Mouse (Mus musculus): Measurements from ENCODE around the gene Plekha4.

The Plekha4 gene

DNA sequence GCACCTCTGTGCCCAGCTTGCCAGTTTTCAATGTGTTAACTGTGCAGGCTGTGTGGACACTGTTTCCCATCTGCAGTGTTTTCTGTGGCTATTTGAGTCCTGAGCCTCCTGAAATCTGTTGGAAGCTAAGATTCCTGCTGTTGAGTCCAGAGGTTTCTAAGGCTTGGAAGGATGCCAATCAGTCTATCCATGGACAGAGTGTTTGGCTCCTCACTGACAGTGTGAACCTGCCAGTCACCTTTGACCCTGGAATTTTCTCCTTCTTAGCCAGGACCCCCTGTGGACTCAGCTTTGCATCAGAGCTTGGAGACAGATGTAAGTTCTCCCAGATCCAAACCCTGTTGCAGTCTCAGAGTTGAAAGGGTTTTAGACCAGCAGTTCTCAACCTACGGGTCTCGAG is 14.1 kb downstream of the Plekha4 start:
- DNase-seq: no peak

DNA sequence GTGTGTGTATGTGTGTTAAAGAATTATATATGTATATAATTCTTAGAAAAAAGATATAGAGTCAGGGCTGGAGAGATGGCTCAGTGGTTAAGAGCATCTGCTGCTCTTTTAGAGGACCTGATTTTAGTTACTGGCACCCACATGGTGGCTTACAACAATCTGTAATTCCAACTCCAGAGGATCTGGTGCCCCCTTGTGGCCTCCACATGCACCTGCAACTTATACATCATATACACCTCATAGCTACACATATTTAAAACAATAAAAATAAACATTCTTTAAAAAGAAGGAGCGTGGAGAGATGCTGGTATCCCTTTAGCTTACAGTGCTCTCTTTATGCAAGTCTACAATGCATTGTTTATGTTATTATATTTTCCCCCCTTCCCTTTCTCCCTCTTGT is 18.4 kb downstream of the Plekha4 start:
- DNase-seq: no peak

DNA sequence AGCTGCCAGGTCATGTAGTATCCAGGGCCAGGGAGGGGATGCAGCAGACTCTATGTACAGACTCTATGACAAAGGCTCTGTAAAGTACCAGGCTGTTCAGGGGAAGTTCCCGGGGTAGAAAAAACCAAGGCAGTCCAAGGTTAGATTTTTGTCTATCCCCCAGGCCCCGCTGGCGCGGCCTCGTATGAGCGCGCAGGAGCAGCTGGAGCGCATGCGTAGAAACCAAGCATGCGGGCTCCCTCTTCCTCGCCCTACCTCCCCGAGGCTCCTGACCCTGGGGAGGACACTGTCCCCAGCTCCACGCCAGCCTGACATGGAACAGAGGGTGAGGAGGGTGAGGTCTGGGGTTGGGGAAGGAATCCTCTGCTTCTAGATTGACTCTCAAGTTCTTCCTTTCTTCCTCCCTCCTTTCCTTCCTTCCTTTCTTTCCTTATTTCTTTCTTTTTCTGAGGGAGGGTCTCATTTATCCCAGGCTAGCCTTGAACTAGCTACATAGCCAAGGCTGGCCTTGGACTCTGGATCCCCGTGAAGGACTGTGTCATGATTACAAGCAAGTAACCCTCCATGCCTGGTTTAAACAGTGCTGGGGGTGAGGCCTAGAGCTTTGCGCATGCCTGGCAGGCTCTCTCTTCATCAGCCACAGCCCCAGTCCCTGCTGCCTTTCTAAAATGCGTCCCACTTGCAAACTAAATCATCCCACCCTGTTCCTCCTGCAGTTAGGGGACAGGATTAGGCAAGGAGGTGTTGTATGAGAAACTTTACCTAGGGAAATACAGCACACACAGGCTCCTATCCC is 23.7 kb downstream of the Plekha4 start:
- DNase-seq: no peak

DNA sequence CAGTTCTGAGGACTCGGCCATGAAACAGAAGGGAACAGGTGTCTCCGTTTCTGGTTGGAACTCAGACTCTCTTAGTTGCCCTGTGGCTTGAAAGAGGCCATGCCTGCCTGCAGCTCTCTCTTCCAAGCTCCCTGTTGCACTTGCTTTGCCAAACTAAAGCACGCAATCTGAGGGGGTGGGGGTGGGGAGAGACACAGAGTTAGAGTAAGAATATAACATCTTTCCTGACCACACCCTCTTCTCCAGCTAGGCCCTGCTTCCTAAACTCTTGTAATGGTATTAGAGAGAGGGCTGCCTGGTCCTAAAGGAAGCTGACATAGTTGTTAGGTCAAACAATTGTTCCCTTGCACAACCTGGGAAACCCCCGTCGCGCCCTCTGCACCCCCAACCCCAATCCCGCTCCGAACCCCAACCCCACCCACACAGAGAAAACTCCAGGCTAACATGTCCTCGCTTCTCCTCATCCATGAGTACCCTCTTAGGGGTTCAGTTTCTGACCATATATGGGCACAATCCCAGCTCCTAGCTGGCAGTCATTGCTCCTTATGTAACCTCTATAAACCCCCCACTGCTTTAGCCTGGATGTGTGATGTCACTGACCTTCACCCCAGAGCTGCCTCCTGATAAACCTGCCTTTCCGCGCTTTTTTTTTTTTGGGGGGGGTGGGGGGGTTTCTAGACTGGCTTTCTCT is 24.8 kb downstream of the Plekha4 start:
- no peak for DNase-seq

DNA sequence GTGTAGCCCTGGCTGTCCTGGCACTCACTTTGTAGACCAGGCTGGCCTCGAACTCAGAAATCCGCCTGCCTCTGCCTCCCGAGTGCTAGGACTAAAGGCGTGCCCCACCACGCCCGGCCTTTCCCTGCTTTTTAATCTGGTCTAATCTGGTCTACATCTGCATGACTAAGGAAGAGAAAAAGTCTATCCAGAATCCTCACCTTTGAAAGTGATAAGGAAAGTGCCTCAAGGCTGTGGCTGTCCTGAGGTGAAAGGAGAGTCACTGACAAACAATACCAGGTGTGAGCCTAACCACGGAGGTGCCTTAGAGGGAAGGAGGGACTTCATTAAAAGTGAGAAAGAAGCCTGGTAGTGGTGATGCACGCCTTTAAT is 25.4 kb downstream of the Plekha4 start:
- no peak for DNase-seq

DNA sequence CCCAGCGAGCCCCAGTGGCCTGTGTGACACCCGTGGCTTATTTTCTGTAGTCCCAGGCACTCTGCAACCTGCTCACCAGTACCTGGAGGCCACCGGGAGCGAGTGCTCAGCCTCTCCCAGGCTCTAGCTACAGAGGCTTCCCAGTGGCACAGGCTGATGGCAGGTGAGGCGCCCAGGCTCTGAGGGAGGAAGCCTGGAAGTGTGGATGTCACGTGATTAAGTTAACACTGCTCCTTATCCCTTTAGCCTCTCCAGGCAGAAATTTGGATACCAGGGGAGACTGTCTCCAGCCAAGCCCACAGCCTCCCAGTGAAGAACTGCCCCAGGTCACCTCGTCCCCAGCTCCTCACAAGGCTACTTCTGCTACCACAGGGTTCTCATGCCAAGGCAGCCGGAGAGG is 27.4 kb downstream of the Plekha4 start:
- no peak for DNase-seq

DNA sequence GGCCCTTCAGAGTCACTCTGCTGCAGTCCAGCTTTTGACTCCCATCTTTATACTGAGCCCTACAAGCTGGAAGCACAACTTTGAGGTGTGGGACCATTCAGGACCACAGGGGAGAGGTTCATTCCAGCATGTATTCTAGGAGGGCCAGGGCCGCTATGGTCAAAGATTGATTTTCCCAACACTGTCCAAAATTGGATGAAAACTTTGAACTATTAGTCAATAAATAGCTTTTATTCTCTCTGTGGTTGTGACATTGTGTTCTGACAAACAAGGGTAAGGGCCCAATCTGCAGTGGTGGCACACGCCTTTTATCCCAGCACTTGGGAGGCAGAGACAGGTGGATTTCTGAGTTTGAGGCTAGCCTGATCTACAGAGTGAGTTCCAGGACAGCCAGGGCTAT is 27.9 kb downstream of the Plekha4 start:
- DNase-seq: no peak

DNA sequence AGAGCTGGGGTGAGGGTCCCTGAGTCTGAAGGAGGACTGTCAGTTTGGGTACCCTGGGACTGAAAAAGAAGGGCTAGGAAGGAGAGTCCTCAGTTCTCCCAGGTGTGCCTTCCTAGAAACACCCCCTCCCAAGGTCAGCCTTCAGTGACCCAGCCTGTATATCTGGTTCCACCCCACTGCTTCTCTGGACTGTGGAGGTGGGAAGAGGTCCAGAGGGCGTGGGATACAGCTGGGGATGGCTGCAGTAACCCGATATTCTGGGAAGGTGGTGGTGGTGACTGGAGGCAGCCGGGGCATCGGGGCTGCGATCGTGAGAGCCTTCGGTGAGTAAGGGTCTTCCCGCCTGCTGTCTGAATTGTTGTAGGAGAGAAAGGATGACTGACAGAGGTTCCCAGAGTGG is 28.6 kb downstream of the Plekha4 start, which contains the start of gene Hsd17b14:
TSS of gene Hsd17b14 (plus strand) at position 150 of the 400 bp plus-strand sequence.
- no peak for DNase-seq

DNA sequence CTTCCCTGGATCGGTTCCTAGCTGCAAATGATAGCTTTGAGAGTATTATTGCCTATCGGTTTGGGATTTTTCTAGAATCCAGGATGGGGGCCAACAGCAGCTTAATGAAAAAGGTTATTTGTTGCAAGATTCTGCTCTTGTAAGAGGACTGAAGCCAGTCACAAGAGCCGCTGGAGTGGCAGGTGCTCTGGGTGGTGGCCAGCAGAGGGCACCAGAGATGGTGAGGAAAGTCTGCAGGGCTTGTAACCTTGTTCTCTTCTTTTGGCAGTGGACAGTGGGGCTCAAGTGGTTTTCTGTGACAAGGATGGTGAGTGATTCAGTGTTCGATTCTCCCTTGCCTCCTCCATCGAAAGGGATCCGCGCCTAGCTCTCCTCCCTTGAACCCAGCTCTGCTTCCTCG is 29.7 kb downstream of the Plekha4 start:
- DNase-seq: peak; percentile 81

DNA sequence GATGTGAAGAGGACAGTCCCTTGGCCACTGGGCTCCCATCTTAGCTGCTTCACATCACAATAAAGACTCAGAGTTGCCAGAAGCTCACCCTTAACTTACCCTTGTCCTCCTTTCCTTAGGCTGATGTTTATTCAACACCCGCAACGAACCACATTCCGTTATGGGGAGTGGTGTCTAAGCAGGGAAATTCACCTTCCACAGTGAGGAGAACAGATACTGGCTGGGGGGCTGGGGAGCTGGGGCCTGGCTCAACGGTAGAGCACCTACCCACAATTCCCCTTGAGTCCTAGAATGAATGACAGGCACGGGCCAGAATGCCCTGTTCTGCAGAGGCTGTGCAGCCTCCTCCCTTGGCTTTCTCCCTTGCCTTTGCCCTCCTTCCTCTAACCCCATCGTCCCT is 32.8 kb downstream of the Plekha4 start:
- DNase-seq: no peak

DNA sequence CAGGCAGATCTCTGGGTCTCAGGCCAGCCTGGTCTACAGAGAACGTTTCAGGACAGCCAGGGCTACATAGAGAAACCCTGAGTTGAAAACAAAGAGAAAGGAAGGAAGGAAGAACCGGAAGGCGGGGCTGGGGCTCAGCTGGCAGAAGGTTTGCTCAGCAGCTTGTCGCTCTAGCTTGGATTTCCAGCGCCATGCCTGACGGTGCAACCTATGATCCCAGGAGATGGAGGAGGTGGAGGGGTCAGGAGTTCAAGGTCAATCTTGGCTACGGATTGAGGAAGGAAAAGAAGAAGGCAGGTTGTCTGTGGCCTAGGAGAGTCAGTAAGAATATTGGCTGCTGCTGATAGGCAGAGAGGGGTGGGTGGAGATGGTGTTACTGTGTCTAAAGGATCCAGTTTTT is 34.1 kb downstream of the Plekha4 start:
- no peak for DNase-seq

DNA sequence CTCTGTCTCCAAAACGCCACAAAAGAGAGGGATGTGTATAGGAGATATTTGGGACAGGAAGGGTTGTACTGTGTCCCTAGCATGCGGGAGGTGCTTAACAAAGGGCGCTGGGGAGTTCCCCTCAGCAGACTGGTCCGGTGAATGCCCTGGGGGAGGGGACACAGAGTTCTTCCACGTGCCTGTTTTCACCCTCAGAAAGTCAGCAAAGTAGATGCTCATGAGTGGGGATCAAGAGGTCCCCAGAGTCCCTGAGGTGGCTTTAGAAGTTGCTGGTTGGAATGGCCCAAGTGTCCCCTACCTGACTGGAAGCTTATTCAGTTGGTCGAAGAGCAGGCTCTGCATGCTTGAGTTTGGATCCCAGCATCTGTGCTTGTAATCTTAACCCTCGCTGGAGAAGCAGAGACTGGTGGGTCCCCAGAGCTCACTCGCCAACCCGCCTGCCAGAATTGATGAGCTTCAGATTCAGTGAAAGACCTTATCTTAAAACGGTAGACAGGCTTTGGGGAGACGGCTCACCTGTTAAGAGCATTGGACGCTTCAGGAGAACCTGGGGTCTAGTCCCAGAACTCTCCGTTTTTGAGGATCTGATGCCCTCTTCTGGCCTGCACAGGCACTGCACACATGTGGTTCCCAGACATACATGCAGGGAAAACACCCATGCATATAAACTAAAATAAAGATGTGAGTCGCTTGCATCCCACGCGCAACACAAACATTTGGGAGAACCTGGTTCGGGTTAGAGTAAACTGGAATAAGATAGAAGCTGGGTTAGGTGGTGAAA is 34.9 kb downstream of the Plekha4 start:
- DNase-seq: peak; percentile 79

DNA sequence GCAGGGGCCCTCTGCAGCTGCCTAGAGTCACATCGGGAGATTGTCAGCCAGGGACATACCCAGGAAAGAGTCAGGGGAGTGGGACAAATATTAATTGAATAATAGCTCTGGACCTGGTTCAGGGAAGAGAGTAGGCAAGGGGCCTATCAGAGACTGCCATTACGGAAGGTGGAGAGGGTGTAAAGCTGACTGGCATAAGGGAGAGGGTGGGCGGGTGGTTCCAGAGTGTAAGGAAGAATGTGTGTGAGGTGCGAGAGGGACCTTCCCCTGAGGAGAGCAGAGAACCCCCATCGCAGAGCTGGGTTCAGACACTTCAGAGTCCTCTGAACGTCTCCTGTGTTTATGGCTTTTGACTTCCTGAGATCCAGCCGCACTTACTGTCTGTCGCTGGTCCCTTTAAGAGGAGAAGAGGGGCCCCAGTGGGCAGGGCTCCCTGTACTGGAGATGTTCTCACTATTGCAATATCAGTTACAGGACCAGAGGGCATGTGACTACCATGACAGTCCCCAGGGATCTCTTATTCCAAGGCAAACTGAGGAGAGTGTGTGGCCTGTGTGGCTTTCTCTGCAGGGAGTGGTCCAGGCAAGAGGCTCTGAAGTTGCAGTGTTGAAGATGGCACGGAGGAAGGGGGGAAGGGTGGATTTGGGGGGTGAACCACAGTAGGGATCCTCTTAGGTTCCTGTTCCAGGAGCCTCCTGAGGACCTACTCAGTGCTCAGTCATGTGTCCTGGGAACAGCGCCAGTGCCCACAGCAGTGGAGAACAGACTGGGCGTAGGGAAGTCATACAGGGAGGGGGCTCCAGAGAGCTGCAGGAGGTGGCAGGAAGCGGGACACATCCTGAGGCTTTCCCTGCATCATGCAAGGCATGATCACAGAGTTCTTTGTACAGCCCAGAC is 35.7 kb downstream of the Plekha4 start:
- DNase-seq: no peak

DNA sequence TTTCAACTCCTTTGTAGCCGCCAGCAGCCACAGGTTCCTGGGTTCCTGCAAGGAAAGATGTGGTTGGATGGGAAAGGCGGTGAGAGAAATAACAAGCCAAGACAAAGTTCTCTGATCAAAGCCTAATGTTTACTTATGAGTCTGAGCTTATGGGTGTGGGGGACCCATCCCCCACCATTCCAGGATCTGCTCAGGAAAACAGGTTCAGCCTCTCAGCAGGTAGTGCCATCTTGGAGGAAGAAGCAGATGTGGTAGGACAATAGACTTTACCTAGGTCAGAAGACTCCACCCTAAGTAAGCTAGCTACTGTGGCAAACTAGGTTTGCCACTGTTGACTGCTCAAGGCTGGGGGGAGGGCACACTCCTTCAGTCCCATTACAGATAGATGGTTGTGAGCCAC is 38.7 kb downstream of the Plekha4 start:
- DNase-seq: no peak

DNA sequence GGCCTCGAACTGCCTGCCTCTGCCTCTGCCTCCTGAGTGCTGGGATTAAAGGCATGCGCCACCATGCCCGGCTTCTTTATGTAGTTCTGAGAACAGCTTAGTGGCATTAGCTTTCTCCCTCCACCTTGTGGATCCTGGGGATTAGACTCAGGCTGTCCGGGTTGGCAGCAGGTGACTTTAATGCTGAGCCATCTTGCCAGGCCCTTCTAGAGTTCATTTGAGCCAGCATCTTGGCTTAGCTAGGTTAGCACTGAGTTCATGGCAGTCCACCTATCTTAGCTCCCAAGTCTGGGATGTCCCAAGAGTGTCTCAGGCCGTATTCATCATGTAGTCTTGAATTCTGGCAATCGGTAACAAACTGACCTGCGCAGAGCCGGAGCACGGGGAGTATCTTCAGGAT is 39.3 kb downstream of the Plekha4 start:
- DNase-seq: no peak

DNA sequence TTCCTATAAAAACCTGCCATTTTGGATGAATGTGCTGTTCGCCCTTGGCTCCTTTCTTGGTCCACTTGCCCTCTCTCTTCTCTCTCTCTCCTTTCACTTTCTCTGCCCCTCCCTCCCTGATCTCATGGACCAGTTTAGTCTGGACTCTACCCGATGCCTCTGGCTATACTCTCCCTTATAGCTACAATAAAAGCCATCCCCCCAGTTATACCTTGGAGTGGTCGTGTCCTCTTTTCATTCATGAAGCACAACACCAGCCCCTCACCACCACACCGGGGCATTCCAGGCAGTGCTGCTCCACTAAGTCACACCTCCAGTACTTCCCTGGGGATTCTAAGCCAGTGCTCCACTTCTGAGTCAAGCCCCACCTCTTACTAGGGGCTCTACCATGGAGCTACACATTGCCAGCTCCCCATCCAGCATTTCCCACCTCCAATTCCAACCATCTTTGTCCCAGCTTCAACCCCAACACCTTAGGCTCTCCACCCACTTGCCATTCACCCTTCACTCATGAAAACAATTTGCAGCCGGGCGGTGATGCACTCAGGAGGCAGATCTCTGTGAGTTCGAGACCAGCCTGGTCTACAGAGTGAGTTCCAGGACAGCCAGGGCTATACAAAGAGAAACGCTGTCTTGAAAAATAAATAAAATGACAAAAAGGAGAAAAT is 41.1 kb downstream of the Plekha4 start:
- no peak for DNase-seq

DNA sequence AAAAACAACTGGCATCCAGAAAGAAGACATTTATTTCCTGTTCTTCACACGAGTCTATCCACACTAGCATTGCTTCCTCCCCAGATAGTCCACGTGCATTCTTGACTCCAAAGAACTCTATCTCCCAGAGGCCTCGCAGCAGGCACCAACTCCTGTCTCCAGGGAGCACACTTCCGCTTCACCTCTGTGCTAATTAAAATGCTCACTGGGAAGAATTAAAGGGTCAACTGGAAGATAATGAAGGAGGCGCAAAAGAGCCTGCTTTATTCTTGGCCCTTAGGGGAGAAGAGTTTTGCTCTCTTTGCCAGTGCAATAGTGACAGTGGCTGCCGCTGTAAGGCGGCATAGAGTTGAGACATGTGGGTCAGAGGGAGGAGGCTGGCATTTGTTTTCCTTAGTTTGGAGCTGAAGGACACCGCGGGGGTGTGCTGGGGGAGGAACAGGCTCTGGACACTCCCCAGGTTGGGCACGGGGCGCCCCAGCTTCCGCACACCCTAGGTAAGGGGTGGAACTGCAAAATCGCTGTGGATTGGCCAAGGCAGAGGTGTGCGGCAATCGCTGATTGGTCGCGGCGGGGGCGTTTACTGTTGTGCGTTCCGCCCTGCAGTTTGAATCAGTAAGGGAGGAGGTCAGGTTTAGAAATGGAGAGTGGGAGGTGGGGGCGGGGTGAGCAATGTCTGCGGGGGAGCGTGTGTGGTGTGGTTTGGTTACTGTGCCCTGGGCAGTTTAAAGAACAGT is 41.8 kb downstream of the Plekha4 start:
- DNase-seq: peak; percentile 87

DNA sequence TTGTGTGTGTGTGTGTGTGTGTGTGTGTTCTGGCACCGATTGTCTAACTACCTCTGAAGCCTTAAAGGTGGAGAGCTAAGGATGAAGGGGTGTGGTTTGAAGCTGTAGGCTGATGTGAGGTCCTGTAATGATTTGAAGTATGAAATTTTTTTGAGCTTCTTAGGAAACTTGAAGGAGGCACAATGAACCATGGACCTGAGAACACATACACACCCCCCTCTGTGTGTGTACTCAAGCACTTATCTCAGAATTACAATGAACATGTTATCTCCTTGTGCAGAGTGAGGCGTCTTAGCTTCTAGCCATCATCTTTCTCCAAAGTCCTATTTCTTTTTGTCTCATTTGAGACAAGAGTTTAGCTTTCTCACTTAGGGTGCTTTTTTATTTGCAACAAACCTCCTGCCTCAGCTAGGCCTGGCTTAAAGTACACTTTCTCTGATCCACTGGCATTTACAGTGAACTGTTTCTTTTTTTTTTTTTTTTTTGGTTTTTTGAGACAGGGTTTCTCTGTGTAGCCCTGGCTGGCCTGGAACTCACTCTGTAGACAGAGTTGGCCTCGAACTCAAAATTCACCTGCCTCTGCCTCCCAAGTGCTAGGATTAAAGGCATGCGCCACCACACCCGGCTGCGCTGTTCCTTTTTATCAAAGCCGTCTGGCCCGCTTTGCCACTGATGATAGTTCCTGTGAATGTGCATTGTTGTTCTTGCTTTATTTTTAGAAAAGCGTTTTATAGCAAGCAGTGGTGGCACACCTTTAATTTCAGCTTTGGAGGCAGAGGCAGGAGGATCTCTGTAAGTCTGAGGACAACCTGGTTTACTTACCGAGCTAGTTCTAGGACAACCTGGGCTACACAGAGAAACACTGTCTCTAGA is 42.7 kb downstream of the Plekha4 start:
- no peak for DNase-seq

DNA sequence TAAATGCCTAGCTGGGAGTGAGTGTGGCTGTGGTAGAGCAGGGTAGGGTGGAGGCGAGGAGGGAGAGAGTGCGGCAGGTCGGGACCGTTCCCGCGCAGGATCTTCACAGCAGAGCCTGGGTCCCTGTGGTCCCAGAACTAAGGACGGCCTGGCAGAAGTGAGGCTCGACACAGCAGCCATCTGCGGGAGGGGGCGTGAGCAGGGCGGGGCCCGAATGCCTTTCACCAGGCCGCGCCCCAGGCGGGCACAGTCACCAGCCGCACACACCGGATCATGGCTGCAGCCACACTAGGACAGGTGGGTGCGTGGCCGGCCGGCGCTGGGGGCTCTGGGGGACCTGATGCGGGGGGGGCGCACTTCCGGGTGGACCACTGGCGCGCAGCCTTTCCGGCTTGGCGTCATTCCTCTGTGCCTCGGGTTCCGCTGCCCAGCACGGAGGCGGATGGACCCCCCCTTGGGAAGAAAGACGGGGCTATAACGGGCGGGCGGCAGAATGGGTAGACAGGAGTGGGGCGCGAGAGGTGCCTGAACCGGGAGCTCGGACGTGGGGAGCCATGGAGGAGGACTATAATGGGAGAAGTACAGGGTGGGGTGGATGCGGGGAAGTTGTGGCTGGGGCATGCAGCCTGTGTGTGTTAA is 44.1 kb downstream of the Plekha4 start, which contains the start of gene Bcat2:
TSS of gene Bcat2 (plus strand) at position 51 of the 639 bp plus-strand sequence.
- peak; percentile 66 for DNase-seq

DNA sequence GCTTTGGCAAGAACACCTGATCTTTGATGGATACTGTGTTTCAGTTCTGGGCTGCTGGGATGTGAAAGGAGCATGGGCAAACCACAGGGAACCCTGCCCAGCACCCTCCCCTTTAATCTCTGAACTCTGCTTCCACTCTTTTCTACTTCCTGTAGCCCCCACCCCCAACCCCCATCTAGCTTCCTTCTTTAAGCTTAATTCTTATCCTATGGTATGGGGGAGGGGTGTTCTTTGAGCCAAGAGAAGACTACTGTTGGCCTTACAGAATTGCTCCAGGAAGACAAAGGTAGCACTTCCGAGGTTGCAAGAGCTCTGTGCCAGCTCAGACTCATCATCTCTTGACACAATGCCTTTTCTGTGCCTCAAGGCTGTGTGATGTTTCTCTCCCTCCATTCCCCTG is 45.8 kb downstream of the Plekha4 start:
- no peak for DNase-seq

Measured in cerebellum, adult 8-10 months (tissue).